8 mouse cellular contexts compared by ENCODE assay signal in genomic region chr13:56702469-56703221, GRCm38 (mm10). TPM values are rescaled to one million over a fixed set of nuclear protein-coding genes. Genes with fewer than 3 reads are reported as not detected.
A peak's percentile ranks its signal among the peaks of the same experiment; 100 is the strongest.
DNase-seq lines count a peak whose midpoint lies in the region; ATAC-seq lines count a peak whose summit lies in the region.

Gene Smad5, plus strand, starts transcription at chr13:56703010.

- DNase-seq in cerebellum, postnatal 4 days (ENCODE audit: low spot score in 2 of 2) = peak; percentile 74 to 90
- peak; percentile 91 for DNase-seq in gastrocnemius, postnatal 10 days
- peak; percentile 85 for DNase-seq in induced T-regulatory cell, adult 2 months (ENCODE audit: low read depth)
- DNase-seq in left cerebral cortex, postnatal 10 days (ENCODE audit: extremely low spot score in 1 of 2, low spot score in 2 of 2) = peak; percentile 71 to 94
- DNase-seq in right cerebral cortex, postnatal 10 days (ENCODE audit: low spot score in 2 of 2) = peak; percentile 89 to 90
- DNase-seq in urinary bladder, postnatal 25 days (ENCODE audit: low spot score) = peak; percentile 85

- peak; percentile 21 for ATAC-seq in activated CD4-positive, CD25-positive, alpha-beta regulatory T cell, adult 4 months
- ATAC-seq in megakaryocyte progenitor cell, adult 5-6 weeks (replicated peaks; ENCODE audit: poor library complexity) = peak; percentile 69

- intact Hi-C loops in left cerebral cortex, postnatal 10 days (cut with DNase I) = no loop called here

RNA-seq across cellular contexts. Expression of gene Smad5, which starts in this region (rescaled TPM):
- polyA plus RNA-seq in activated CD4-positive, CD25-positive, alpha-beta regulatory T cell, adult 4 months (2017; shearing (Covaris generic)) = 10 to 100 TPM in 1 of 2 experiments, 1 to 10 TPM in 1; 9.0 to 11.7 TPM
- total RNA-seq in gastrocnemius, postnatal 10 days (2021) = 10 to 100 TPM; 31.7 to 38.2 TPM
- total RNA-seq in left cerebral cortex, postnatal 10 days (2021) = 10 to 100 TPM; 22.3 to 23.0 TPM
- 58.7 and 72.0 TPM in 2 replicates for total RNA-seq in megakaryocyte progenitor cell, adult 5-6 weeks (2015)
- 22.6 and 32.3 TPM in 2 replicates for total RNA-seq in megakaryocyte progenitor cell, adult 5-6 weeks (2017)

Comparison
In these comparisons a context has a peak if more than half of its experiments do, and no peak if none do; other contexts are left out.
1. Peak in every context shown above with its lines: DNase-seq and ATAC-seq.